Mouse (Mus musculus): ENCODE results near the gene Ckap5. TPM values are rescaled to one million over a fixed set of nuclear protein-coding genes. Genes with fewer than 3 reads are reported as not detected.

Ckap5 gene
- polyA plus RNA-seq, 2 experiments, result 20.6 to 35.9 TPM

GRCm38 (mm10) chr2:91632316-91632715 is 105.8 kb downstream of the Ckap5 start:
- no peak for ATAC-seq (ENCODE audit: insufficient read depth)
- WGBS (ENCODE audit: insufficient replicate concordance), result 75% methylated on average over 5 of the region's 5 CpGs
- Histone ChIP-seq H3K9me3 (ENCODE audit: control insufficient read depth, low read length) (no peaks in the 10 kb centered on the region), H3K4me1 (replicated peaks; ENCODE audit: control insufficient read depth in 2 of 2, insufficient read depth in 2 of 2, low read length in 1 of 2) (peaks cover 3 to 21% of the 10 kb centered on the region in 2 experiments), H3K4me3 (ENCODE audit: insufficient read depth in 1 of 2, low read depth in 2 of 2, low read length in 2 of 2) (no peak overlapping the region), H3K27me3 (ENCODE audit: control insufficient read depth, insufficient read depth, low read length) (no peaks in the 10 kb centered on the region), H3K9ac (replicated peaks) (no peak overlapping the region), H3K4me2 (ENCODE audit: low read depth) (no peak overlapping the region; the same call in 1 of the 2 replicates), H3K27ac (no peak overlapping the region), H3K36me3 (replicated peaks; ENCODE audit: control insufficient read depth, insufficient read depth, low read depth) (no peaks in the 10 kb centered on the region; the same call in 1 of the 2 replicates)
- no peak for DNase-seq (ENCODE audit: low read depth in 3 of 3, low spot score in 3 of 3)
- TF ChIP-seq EP300 (IDR thresholded peaks at IDR 0.05; ENCODE audit: low read depth), result no peak
- TF ChIP-seq CTCF (IDR thresholded peaks at IDR 0.05; ENCODE audit: low read depth), result no peak

GRCm38 (mm10) chr2:91633334-91633977 is 106.9 kb downstream of the Ckap5 start:
- H3K9ac ChIP-seq (replicated peaks), result no peak overlapping the region; the same call in 1 of the 2 replicates
- peak overlapping the region; percentile 43 for H3K4me2 ChIP-seq (ENCODE audit: low read depth)
- no peak overlapping the region; a peak in 1 of 4 replicates for H3K4me3 ChIP-seq (ENCODE audit: insufficient read depth in 1 of 2, low read depth in 2 of 2, low read length in 2 of 2)
- 65% methylated on average over 12 of the region's 12 CpGs for WGBS (ENCODE audit: insufficient replicate concordance)
- H3K27me3 ChIP-seq (ENCODE audit: control insufficient read depth, insufficient read depth, low read length), result no peaks in the 10 kb centered on the region
- peaks cover 3 to 21% of the 10 kb centered on the region in 2 experiments for H3K4me1 ChIP-seq (replicated peaks; ENCODE audit: control insufficient read depth in 2 of 2, insufficient read depth in 2 of 2, low read length in 1 of 2)
- no peaks in the 10 kb centered on the region; the same call in 1 of the 2 replicates for H3K36me3 ChIP-seq (replicated peaks; ENCODE audit: control insufficient read depth, insufficient read depth, low read depth)
- DNase-seq (ENCODE audit: low read depth in 3 of 3, low spot score in 3 of 3), result no peak
- H3K9me3 ChIP-seq (ENCODE audit: control insufficient read depth, low read length), result no peaks in the 10 kb centered on the region
- no peak for ATAC-seq (ENCODE audit: insufficient read depth)
- TF ChIP-seq CTCF (IDR thresholded peaks at IDR 0.05; ENCODE audit: low read depth) (no peak), EP300 (IDR thresholded peaks at IDR 0.05; ENCODE audit: low read depth) (no peak)
- no peak overlapping the region for H3K27ac ChIP-seq

- 23% methylated on average over 9 of the region's 9 CpGs for WGBS (ENCODE audit: insufficient replicate concordance)
- Histone ChIP-seq H3K4me2 (ENCODE audit: low read depth) (peak overlapping the region; percentile 43), H3K27ac (no peak overlapping the region; the same call in 1 of the 2 replicates), H3K9ac (replicated peaks) (peak overlapping the region; percentile 12), H3K4me3 (ENCODE audit: insufficient read depth in 1 of 2, low read depth in 2 of 2, low read length in 2 of 2) (peak overlapping the region; percentile 43 to 45), H3K9me3 (ENCODE audit: control insufficient read depth, low read length) (no peaks in the 10 kb centered on the region), H3K4me1 (replicated peaks; ENCODE audit: control insufficient read depth in 2 of 2, insufficient read depth in 2 of 2, low read length in 1 of 2) (peaks cover 3 to 23% of the 10 kb centered on the region in 2 experiments), H3K27me3 (ENCODE audit: control insufficient read depth, insufficient read depth, low read length) (no peaks in the 10 kb centered on the region), H3K36me3 (replicated peaks; ENCODE audit: control insufficient read depth, insufficient read depth, low read depth) (no peaks in the 10 kb centered on the region)
- DNase-seq (ENCODE audit: low read depth in 3 of 3, low spot score in 3 of 3), result peak; percentile 46 to 50 (median 49)
- TF ChIP-seq CTCF (IDR thresholded peaks at IDR 0.05; ENCODE audit: low read depth), result no peak
- peak; percentile 84 for TF ChIP-seq EP300 (IDR thresholded peaks at IDR 0.05; ENCODE audit: low read depth)
- ATAC-seq (ENCODE audit: insufficient read depth), result peak; percentile 71
Measured at GRCm38 (mm10) chr2:91634841-91635240, 108.3 kb downstream of the Ckap5 start.

GRCm38 (mm10) chr2:91635486-91635885 is 108.9 kb downstream of the Ckap5 start:
- Histone ChIP-seq H3K9me3 (ENCODE audit: control insufficient read depth, low read length) (no peaks in the 10 kb centered on the region), H3K27me3 (ENCODE audit: control insufficient read depth, insufficient read depth, low read length) (no peaks in the 10 kb centered on the region), H3K4me3 (ENCODE audit: insufficient read depth in 1 of 2, low read depth in 2 of 2, low read length in 2 of 2) (peak overlapping the region; percentile 43 to 45), H3K4me1 (replicated peaks; ENCODE audit: control insufficient read depth in 2 of 2, insufficient read depth in 2 of 2, low read length in 1 of 2) (peaks cover 3 to 28% of the 10 kb centered on the region in 2 experiments), H3K36me3 (replicated peaks; ENCODE audit: control insufficient read depth, insufficient read depth, low read depth) (no peaks in the 10 kb centered on the region), H3K9ac (replicated peaks) (peak overlapping the region; percentile 2), H3K27ac (no peak overlapping the region; the same call in 1 of the 2 replicates), H3K4me2 (ENCODE audit: low read depth) (peak overlapping the region; percentile 43)
- ATAC-seq (ENCODE audit: insufficient read depth), result no peak
- TF ChIP-seq EP300 (IDR thresholded peaks at IDR 0.05; ENCODE audit: low read depth), result no peak
- TF ChIP-seq CTCF (IDR thresholded peaks at IDR 0.05; ENCODE audit: low read depth), result no peak
- DNase-seq (ENCODE audit: low read depth in 3 of 3, low spot score in 3 of 3), result no peak
- 74% methylated on average over 11 of the region's 11 CpGs for WGBS (ENCODE audit: insufficient replicate concordance)

GRCm38 (mm10) chr2:91636229-91636628 is 109.7 kb downstream of the Ckap5 start, which contains the start of gene F2:
F2 (minus strand) TSS chr2:91636414.
- no peak for TF ChIP-seq EP300 (IDR thresholded peaks at IDR 0.05; ENCODE audit: low read depth)
- no peak for TF ChIP-seq CTCF (IDR thresholded peaks at IDR 0.05; ENCODE audit: low read depth)
- H3K4me1 ChIP-seq (replicated peaks; ENCODE audit: control insufficient read depth in 2 of 2, insufficient read depth in 2 of 2, low read length in 1 of 2), result peaks cover 3 to 29% of the 10 kb centered on the region in 2 experiments
- no peak for DNase-seq (ENCODE audit: low read depth in 3 of 3, low spot score in 3 of 3)
- WGBS (ENCODE audit: insufficient replicate concordance), result 79% methylated on average over 8 of the region's 8 CpGs
- peak within 1 kb of the TSS; percentile 43 for H3K4me2 ChIP-seq (ENCODE audit: low read depth)
- no peaks in the 10 kb centered on the region for H3K27me3 ChIP-seq (ENCODE audit: control insufficient read depth, insufficient read depth, low read length)
- H3K9ac ChIP-seq (replicated peaks), result peak within 1 kb of the TSS; percentile 2
- H3K27ac ChIP-seq, result no peak within 1 kb of the TSS; the same call in none of the 2 replicates
- H3K9me3 ChIP-seq (ENCODE audit: control insufficient read depth, low read length), result no peaks in the 10 kb centered on the region
- no peaks in the 10 kb centered on the region for H3K36me3 ChIP-seq (replicated peaks; ENCODE audit: control insufficient read depth, insufficient read depth, low read depth)
- peak; percentile 23; the same call in 1 of the 2 replicates for ATAC-seq (ENCODE audit: insufficient read depth)
- peak within 1 kb of the TSS; percentile 43 to 45 for H3K4me3 ChIP-seq (ENCODE audit: insufficient read depth in 1 of 2, low read depth in 2 of 2, low read length in 2 of 2)

Measured in liver, embryonic 14.5 days (tissue).